Mouse (Mus musculus) neural tube, embryonic 14.5 days (tissue): ENCODE results near the gene Eng. TPM values are rescaled to one million over a fixed set of nuclear protein-coding genes. Genes with fewer than 3 reads are reported as not detected.

Source experiments
- ATAC-seq: fragments of 200-750 bp; cut with Nextera tagmentation; 2 replicates; pipeline ENCODE4 v1.8.0; 2017; ENCODE audit warnings: low read depth, mild to moderate bottlenecking, moderate TSS enrichment, moderate library complexity
- H3K27ac ChIP-seq: fragments of 300-500 bp; sonication (generic); 2 replicates; pipeline ENCODE4 v1.5.1; 2014; ENCODE audit warnings: low read depth, mild to moderate bottlenecking, control low read depth, low read length, moderate library complexity, mixed read lengths
- H3K27me3 ChIP-seq: fragments of 300-500 bp; sonication (generic); 2 replicates; pipeline ENCODE4 v1.6.1; 2014; ENCODE audit warnings: low read length; ENCODE audit not compliant: control insufficient read depth, insufficient read depth
- H3K36me3 ChIP-seq: fragments of 300-500 bp; sonication (generic); 2 replicates; pipeline ENCODE4 v1.6.1; 2014; ENCODE audit warnings: low read length, mixed read lengths; ENCODE audit not compliant: control insufficient read depth, insufficient read depth
- H3K4me1 ChIP-seq: fragments of 300-500 bp; sonication (generic); 2 replicates; pipeline ENCODE4 v1.6.1; 2014; ENCODE audit warnings: low read length; ENCODE audit not compliant: control insufficient read depth, insufficient read depth
- H3K4me2 ChIP-seq: fragments of 300-500 bp; sonication (generic); 2 replicates; pipeline ENCODE4 v1.6.1; 2014; ENCODE audit warnings: mild to moderate bottlenecking, low read depth, low read length, control low read depth
- H3K4me3 ChIP-seq: fragments of 300-500 bp; sonication (generic); 2 replicates; pipeline ENCODE4 v1.5.1; 2014; ENCODE audit warnings: low read depth, low read length, control low read depth, mixed read lengths
- H3K9ac ChIP-seq: fragments of 300-500 bp; sonication (generic); replicated peaks from 2 replicates; pipeline ENCODE4 v1.6.1; 2014; ENCODE audit warnings: low read depth, mild to moderate bottlenecking, control low read depth, low read length, mixed read lengths
- H3K9me3 ChIP-seq: fragments of 300-500 bp; sonication (generic); 2 replicates; pipeline ENCODE4 v1.6.1; 2016; ENCODE audit warnings: low read length; ENCODE audit not compliant: control insufficient read depth
- WGBS: fragments of 180-500 bp; shearing (Covaris S2); extraction: QIAGEN DNeasy Blood & Tissue Kit; methylation state at CpG from one replicate; pipeline ENCODE4 v1.1.7; 2014; 5-methylcytosine and 5-hydroxymethylcytosine counted together
- polyA plus RNA-seq: library from polyadenylated mRNA; unstranded; fragments of >200 nt; fragmentation: Nextera tagmentation; extraction: Ambion mirVana; gene quantifications from 2 replicates; pipeline ENCODE4 v1.2.1, GENCODE M21; 2014

Gene Eng
- polyA plus RNA-seq, 1 experiment from 2014 or later: 13.0 TPM

GRCm38 (mm10) chr2:32628729-32629128, 17.7 kb upstream of the Eng start:
- Histone ChIP-seq H3K27ac (peak overlapping the region; percentile 48; the same call in 1 of the 2 replicates), H3K4me3 (no peak overlapping the region), H3K27me3 (no peaks in the 10 kb centered on the region), H3K4me2 (no peak overlapping the region), H3K36me3 (no peaks in the 10 kb centered on the region), H3K9ac (no peak overlapping the region), H3K9me3 (no peaks in the 10 kb centered on the region), H3K4me1 (peaks cover 38% of the 10 kb centered on the region)
- WGBS: 26% methylated on average over 5 of the region's 5 CpGs
- peak; percentile 29; the same call in 1 of the 2 replicates for ATAC-seq

DNA sequence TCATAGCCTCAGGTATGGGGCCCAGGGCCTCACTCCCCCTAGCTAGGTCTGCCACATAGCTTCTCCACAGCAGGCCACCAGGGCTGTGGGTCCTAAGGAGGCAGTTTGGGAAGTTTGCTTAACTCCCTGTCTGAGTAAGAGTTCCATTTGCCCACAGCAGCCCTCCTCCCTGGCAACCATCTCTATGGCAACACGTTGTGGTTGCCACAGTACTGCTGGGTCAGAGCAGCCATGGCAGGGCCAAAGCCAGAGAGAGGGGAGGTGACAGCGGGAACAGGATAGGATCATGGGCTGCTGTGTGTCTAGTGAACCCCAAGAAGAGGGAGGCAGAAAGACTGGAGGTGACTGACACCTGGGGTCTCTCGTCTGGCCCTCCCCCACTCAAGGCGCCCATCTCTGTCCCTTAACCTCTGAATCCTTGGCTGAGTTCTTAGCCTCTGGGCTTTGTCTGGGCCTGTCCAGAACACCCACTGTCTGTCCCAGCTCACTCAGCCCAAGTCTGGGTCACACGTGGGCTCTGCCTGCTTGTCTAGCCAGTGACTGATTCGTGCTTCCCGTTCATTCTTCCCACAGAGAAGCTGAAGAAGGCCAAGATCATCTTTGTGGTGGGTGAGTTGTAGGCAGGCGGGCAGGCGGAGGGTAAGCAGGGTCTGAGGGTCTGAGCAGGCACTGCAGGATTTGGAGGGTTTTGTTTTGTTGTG, 17.0 kb upstream of the Eng start:
- H3K9ac ChIP-seq: no peak overlapping the region

DNA sequence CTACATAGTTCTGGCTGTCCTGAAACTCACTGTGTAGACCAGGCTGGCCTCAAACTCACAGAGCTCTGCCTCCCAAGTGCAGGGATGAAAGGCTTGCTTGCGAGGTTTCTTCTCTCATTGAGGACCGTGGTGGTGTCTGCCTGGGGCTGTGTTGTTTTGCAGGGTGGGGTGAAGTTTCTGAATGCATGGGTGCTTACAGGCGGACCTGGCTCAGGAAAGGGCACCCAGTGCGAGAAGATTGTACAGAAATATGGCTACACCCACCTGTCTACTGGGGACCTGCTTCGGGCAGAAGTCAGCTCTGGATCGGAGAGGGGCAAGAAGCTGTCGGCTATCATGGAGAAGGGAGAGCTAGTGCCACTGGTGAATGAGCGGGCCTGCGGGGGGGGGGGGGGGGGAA, 16.4 kb upstream of the Eng start:
- Histone ChIP-seq H3K4me2 (peak overlapping the region; percentile 7; the same call in 1 of the 2 replicates), H3K27ac (no peak overlapping the region), H3K4me3 (no peak overlapping the region), H3K9ac (no peak overlapping the region), H3K27me3 (no peaks in the 10 kb centered on the region), H3K4me1 (peaks cover 37% of the 10 kb centered on the region), H3K9me3 (no peaks in the 10 kb centered on the region), H3K36me3 (no peaks in the 10 kb centered on the region)
- WGBS: 73% methylated on average over 8 of the region's 9 CpGs
- no peak for ATAC-seq

More for the DNA sequence above, 17.0 kb upstream of the Eng start:
- 35% methylated on average over 9 of the region's 9 CpGs for WGBS
- peak; percentile 64 for ATAC-seq
- Histone ChIP-seq H3K9me3 (no peaks in the 10 kb centered on the region), H3K27me3 (no peaks in the 10 kb centered on the region), H3K4me3 (no peak overlapping the region), H3K4me1 (peaks cover 38% of the 10 kb centered on the region), H3K27ac (peak overlapping the region; percentile 48; the same call in 1 of the 2 replicates), H3K36me3 (no peaks in the 10 kb centered on the region), H3K4me2 (peak overlapping the region; percentile 7; the same call in 1 of the 2 replicates)

DNA sequence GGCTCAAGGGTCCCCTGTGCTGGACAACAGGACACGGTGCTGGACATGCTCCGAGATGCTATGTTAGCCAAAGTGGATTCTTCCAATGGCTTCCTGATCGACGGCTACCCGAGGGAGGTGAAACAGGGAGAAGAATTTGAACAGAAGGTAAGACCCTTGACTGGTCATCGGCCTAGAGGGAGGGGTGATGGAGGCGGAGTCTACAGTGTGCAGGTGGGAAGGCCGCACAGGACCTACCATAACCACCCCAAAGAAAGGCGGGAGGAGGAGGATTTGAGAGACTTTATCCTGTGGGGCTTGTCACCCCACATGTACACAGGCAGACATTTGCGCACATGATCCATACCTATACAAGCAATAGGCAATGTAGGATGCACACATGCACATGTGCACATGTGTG, 15.3 kb upstream of the Eng start:
- H3K4me1 ChIP-seq: peaks cover 28% of the 10 kb centered on the region
- no peaks in the 10 kb centered on the region for H3K36me3 ChIP-seq
- no peak overlapping the region for H3K9ac ChIP-seq
- H3K4me3 ChIP-seq: no peak overlapping the region
- H3K27me3 ChIP-seq: no peaks in the 10 kb centered on the region
- WGBS: 88% methylated on average over 10 of the region's 10 CpGs
- no peak overlapping the region for H3K27ac ChIP-seq
- H3K4me2 ChIP-seq: no peak overlapping the region
- ATAC-seq: no peak
- no peaks in the 10 kb centered on the region for H3K9me3 ChIP-seq

- H3K4me2 ChIP-seq: no peak overlapping the region
- no peak; the same call in 1 of the 2 replicates for ATAC-seq
- no peaks in the 10 kb centered on the region for H3K36me3 ChIP-seq
- no peaks in the 10 kb centered on the region for H3K9me3 ChIP-seq
- H3K4me1 ChIP-seq: peaks cover 19% of the 10 kb centered on the region
- H3K4me3 ChIP-seq: no peak overlapping the region
- no peak overlapping the region for H3K27ac ChIP-seq
- 50% methylated on average over 7 of the region's 7 CpGs for WGBS
- H3K9ac ChIP-seq: no peak overlapping the region
- no peaks in the 10 kb centered on the region for H3K27me3 ChIP-seq
Observed at GRCm38 (mm10) chr2:32631737-32632394, 14.5 kb upstream of the Eng start.

- Histone ChIP-seq H3K9ac (no peak overlapping the region), H3K9me3 (no peaks in the 10 kb centered on the region), H3K27ac (no peak overlapping the region), H3K4me2 (no peak overlapping the region), H3K27me3 (no peaks in the 10 kb centered on the region), H3K4me3 (no peak overlapping the region), H3K4me1 (peaks cover 7% of the 10 kb centered on the region), H3K36me3 (no peaks in the 10 kb centered on the region)
- ATAC-seq: no peak
- 88% methylated on average over 5 of the region's 5 CpGs for WGBS
Observed at GRCm38 (mm10) chr2:32633660-32634059, 12.7 kb upstream of the Eng start.

DNA sequence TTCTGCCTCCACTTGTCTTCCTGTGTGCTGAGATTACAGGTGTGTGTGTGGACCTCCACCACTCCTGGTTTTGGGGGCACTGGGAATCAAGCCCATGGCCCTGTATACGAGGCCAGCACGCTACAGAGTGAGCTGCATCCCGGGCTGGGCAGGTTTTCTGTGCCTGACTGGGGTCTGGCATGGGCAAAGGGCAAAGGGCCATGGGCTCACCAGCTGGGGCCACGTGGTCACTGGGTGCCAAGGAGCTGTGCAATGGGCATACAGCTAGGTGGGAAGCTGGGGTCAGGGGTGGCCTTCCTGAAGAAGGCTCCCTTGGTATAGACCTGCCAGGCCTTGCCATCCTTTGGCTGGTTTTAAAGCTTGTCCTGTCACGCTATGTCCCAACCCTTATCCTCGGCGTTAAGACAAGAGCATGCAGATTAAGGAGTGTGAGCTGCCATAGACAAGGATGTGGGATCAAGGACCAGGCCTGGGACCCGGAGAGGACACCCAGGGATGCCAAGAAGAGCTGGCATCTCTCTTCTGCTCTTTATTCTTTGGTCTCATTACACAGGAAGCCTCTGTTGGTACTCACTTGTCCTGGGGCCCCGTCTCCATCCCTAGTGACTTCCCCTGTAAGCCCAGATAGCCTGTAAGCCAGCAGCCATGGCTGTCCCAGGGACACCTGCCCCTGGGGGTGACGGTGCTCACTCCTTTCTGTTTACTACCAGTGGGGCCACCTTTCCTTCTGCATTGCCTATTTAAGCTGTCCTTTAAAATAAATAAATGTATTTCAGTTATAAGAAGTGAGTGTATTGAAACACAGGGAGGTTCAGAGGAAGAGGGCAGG, 11.9 kb upstream of the Eng start:
- H3K9me3 ChIP-seq: no peaks in the 10 kb centered on the region
- H3K27ac ChIP-seq: no peak overlapping the region
- no peaks in the 10 kb centered on the region for H3K36me3 ChIP-seq
- H3K4me2 ChIP-seq: no peak overlapping the region
- H3K9ac ChIP-seq: no peak overlapping the region
- no peak overlapping the region for H3K4me3 ChIP-seq
- 87% methylated on average over 10 of the region's 10 CpGs for WGBS
- H3K4me1 ChIP-seq: no peaks in the 10 kb centered on the region
- no peaks in the 10 kb centered on the region for H3K27me3 ChIP-seq
- no peak for ATAC-seq

- no peak for ATAC-seq
- Histone ChIP-seq H3K36me3 (no peaks in the 10 kb centered on the region), H3K4me2 (no peak overlapping the region), H3K4me1 (no peaks in the 10 kb centered on the region), H3K9me3 (no peaks in the 10 kb centered on the region), H3K27ac (no peak overlapping the region), H3K9ac (no peak overlapping the region), H3K27me3 (no peaks in the 10 kb centered on the region), H3K4me3 (no peak overlapping the region)
- 90% methylated on average over 7 of the region's 7 CpGs for WGBS
Observed at GRCm38 (mm10) chr2:32636617-32637016, 9.8 kb upstream of the Eng start.
